Mouse (Mus musculus): ENCODE measurements around the gene Gstz1. TPM values are rescaled to one million over a fixed set of nuclear protein-coding genes. Genes with fewer than 3 reads are reported as not detected.
"Not testable (repeated sequence)": the region's sequence is repeated elsewhere in the genome, so short reads cannot be mapped to it uniquely, and the experiment has no call there.

The Gstz1 gene
- polyA plus RNA-seq, 1 experiment from 2014 or later: 36.7 TPM

GRCm38 (mm10) chr12:87199973-87200586, 53.1 kb downstream of the Gstz1 start, which contains the start of gene Tmed8:
Gene Tmed8 (minus strand): TSS chr12:87200454.
- H3K27me3 ChIP-seq: no peaks in the 10 kb centered on the region
- ATAC-seq: peak; percentile 96
- in situ Hi-C loops (cut with MboI; ENCODE audit: low pct_unique_long_range_greater_than_20kb): no loop called here
- ChIA-PET POLR2A (no interaction called here), CTCF (no interaction called here)
- TF ChIP-seq CTCF (IDR thresholded peaks at IDR 0.05): no peak
- DNase-seq (ENCODE audit: low read depth, low spot score): peak; percentile 37

- in situ Hi-C loops (cut with MboI; ENCODE audit: low pct_unique_long_range_greater_than_20kb): no loop called here
Observed at GRCm38 (mm10) chr12:87201694-87202093, 54.7 kb downstream of the Gstz1 start.

GRCm38 (mm10) chr12:87205789-87206188, 58.8 kb downstream of the Gstz1 start:
- in situ Hi-C loops (cut with MboI; ENCODE audit: low pct_unique_long_range_greater_than_20kb); POLR2A ChIA-PET; CTCF ChIA-PET; DNase-seq (ENCODE audit: low read depth, low spot score); H3K27me3 ChIP-seq; ATAC-seq: not testable (repeated sequence)

More at GRCm38 (mm10) chr12:87201694-87202093, 54.7 kb downstream of the Gstz1 start:
- no peak for DNase-seq (ENCODE audit: low read depth, low spot score)
- ChIA-PET POLR2A (no interaction called here), CTCF (no interaction called here)
- no peak for ATAC-seq
- no peak for TF ChIP-seq CTCF (IDR thresholded peaks at IDR 0.05)
- H3K27me3 ChIP-seq: no peaks in the 10 kb centered on the region

- DNase-seq (ENCODE audit: low read depth, low spot score): no peak
- H3K27me3 ChIP-seq: no peaks in the 10 kb centered on the region
- ChIA-PET CTCF (no interaction called here), POLR2A (no interaction called here)
- ATAC-seq: no peak
- in situ Hi-C loops (cut with MboI; ENCODE audit: low pct_unique_long_range_greater_than_20kb): no loop called here
- TF ChIP-seq CTCF (IDR thresholded peaks at IDR 0.05): no peak
Observed at GRCm38 (mm10) chr12:87212844-87213606, 66.1 kb downstream of the Gstz1 start.

Other genes starting within 250 kb of the Gstz1 start
- 34.8 TPM for gene Cipc, start 200.1 kb upstream of the Gstz1 start, polyA plus RNA-seq (2021)
- not detected for gene Zdhhc22, start 156.7 kb upstream of the Gstz1 start, polyA plus RNA-seq (2021)
- not detected for gene Tmem63c, start 125.8 kb upstream of the Gstz1 start, polyA plus RNA-seq (2021)
- gene Ngb, start 44.6 kb upstream of the Gstz1 start, polyA plus RNA-seq (2021): 0.49 TPM
- gene Pomt2, start 803 bp downstream of the Gstz1 start, polyA plus RNA-seq (2021): 14.5 TPM
- gene Samd15, start 52.6 kb downstream of the Gstz1 start, polyA plus RNA-seq (2021): 1.2 TPM
- 13.8 TPM for gene Tmed8, start 53.3 kb downstream of the Gstz1 start, polyA plus RNA-seq (2021)
- gene Noxred1, start 91.6 kb downstream of the Gstz1 start, polyA plus RNA-seq (2021): 0.24 TPM
- 63.6 TPM for gene Vipas39, start 119.1 kb downstream of the Gstz1 start, polyA plus RNA-seq (2021)
- gene Ahsa1, start 119.3 kb downstream of the Gstz1 start, polyA plus RNA-seq (2021): 157 TPM
- 0.27 TPM for gene Ism2, start 152.5 kb downstream of the Gstz1 start, polyA plus RNA-seq (2021)
- 164 TPM for gene Sptlc2, start 241.2 kb downstream of the Gstz1 start, polyA plus RNA-seq (2021)

All from Patski (cell line).